Mouse (Mus musculus) heart, postnatal 25 days (tissue): ENCODE results near the gene Grm1. TPM values are rescaled to one million over a fixed set of nuclear protein-coding genes. Genes with fewer than 3 reads are reported as not detected.

Experiments used
- total RNA-seq, 2 experiments: library from RNA; stranded (reverse); gene quantifications; 2 replicates each; pipeline ENCODE4 v1.2.3; 2021

Gene Grm1
- total RNA-seq, 2 experiments from 2014 or later: 3.6 to 5.0 TPM

Other genes with a start within 250 kb of the Grm1 start
- gene Shprh, start 67.1 kb upstream of the Grm1 start, total RNA-seq: 10 to 100 TPM; 11.8 to 13.0 TPM
- gene Fbxo30, start 199.0 kb upstream of the Grm1 start, total RNA-seq: 10 to 100 TPM; 26.7 to 29.8 TPM